Mouse (Mus musculus) T-helper 17 cell (primary cell): ENCODE results near the gene Pkd1.

ENCODE experiments used
- in situ Hi-C, 2 experiments: fragments of 300-600 bp; cut with MboI, MseI; formaldehyde crosslinking; loops; 1 replicate in 1 of 2; 2 replicates in 1 of 2; pipeline ENCODE4 v1.15.1; 2025; ENCODE audit warnings: high pct_unique_total_duplicates in 2 of 2

Pkd1 gene

GRCm38 (mm10) chr17:24565092-24565491, 15.5 kb downstream of the Pkd1 start:
- in situ Hi-C loops: no loop called here

GRCm38 (mm10) chr17:24565792-24566191, 16.2 kb downstream of the Pkd1 start:
- in situ Hi-C loops: no loop called here

DNA sequence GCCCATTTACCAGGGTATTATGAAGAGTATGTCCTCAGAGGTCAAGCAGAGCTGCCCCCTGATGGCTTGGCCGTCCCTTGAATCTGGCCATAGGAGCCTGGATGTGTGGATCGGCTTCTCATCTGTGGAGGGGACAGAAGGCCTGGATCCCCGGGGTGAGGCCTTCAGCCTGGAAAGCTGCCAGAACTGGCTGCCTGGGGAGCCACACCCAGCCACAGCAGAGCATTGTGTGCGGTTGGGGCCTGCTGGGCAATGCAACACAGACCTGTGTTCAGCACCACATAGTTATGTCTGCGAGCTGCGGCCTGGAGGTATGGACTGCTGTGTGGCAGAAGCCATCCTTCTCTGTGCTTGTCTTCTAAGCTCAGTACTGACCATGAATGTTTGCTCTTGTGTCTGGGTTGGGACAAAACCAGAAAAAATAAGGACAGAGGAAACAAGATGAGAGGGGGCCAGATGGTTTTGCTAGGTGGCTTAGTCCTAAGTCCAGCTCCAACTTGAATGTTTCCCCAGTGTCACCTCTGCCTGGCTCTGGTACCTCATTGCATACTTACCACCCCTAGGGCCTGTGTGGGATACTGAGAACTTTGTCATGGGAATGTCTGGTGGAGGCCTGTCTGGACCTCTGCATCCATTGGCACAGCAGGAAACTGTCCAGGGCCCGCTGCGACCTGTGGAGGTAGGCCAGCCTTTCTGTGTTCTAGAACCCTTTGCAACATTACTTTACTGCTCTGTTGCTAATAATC, 17.6 kb downstream of the Pkd1 start:
- in situ Hi-C loops: no loop called here

DNA sequence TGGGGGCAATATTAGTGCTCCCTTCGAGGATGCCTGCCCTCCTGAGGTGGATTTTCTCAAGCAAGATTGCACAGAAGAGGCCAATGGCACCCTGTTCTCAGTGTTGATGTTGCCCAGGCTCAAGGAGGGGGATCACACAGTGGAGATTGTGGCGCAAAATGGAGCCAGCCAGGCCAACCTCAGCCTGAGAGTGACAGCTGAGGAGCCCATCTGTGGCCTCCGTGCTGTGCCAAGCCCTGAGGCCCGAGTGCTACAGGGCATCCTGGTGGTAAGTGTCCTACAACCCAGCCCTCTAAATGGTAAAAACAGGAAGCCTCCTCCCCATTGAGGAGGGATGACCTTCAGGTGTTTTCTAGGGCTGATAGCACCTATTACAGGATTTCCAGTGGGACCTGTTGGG, 20.2 kb downstream of the Pkd1 start:
- in situ Hi-C loops: no loop called here

DNA sequence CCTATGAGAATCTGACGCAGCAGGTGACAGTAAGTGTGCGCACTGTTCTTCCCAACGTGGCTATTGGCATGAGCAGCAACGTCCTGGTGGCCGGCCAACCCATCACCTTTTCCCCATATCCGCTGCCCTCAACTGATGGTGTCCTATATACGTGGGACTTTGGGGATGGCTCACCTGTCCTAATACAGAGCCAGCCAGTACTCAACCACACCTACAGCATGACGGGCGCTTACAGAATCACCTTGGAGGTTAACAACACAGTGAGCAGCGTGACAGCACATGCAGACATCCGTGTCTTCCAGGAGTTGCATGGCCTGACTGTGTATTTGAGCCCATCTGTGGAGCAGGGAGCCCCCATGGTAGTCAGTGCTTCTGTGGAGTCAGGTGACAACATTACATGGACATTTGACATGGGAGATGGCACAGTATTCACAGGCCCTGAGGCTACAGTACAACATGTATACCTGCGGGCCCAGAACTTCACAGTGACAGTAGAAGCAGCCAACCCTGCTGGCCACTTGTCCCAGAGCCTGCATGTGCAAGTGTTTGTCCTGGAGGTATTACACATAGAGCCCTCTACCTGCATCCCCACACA, 23.1 kb downstream of the Pkd1 start:
- in situ Hi-C loops: no loop called here

- in situ Hi-C loops: no loop called here
Observed at GRCm38 (mm10) chr17:24573811-24574210, 24.2 kb downstream of the Pkd1 start.

DNA sequence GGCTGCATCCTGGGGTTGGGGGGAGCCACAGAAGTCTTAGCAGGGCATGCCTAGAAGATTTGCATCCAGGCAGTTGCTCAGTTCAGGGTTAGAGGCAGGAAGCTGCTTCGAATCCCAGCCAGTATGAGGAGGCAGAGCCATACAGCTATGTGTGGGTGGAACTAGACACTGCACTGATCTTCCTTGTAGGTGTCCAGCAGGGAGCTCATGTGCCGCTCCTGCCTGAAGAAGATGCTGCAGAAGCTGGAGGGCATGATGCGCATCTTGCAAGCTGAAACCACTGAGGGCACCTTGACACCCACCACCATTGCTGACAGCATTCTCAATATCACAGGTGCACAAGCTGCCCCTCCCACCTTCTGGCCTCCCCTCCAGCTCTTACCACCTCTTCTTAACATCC, 29.9 kb downstream of the Pkd1 start:
- in situ Hi-C loops: loop anchor here in 1 of 2 experiments (5.0 to 25.0 kb wide), 2 partner anchors 77 to 958 kb away; no protein-coding TSS in a partner anchor

- in situ Hi-C loops: loop anchor here (10.0 to 25.0 kb wide), 2 partner anchors 825 to 957 kb away; no protein-coding TSS in a partner anchor
Observed at GRCm38 (mm10) chr17:24580287-24580686, 30.7 kb downstream of the Pkd1 start.

DNA sequence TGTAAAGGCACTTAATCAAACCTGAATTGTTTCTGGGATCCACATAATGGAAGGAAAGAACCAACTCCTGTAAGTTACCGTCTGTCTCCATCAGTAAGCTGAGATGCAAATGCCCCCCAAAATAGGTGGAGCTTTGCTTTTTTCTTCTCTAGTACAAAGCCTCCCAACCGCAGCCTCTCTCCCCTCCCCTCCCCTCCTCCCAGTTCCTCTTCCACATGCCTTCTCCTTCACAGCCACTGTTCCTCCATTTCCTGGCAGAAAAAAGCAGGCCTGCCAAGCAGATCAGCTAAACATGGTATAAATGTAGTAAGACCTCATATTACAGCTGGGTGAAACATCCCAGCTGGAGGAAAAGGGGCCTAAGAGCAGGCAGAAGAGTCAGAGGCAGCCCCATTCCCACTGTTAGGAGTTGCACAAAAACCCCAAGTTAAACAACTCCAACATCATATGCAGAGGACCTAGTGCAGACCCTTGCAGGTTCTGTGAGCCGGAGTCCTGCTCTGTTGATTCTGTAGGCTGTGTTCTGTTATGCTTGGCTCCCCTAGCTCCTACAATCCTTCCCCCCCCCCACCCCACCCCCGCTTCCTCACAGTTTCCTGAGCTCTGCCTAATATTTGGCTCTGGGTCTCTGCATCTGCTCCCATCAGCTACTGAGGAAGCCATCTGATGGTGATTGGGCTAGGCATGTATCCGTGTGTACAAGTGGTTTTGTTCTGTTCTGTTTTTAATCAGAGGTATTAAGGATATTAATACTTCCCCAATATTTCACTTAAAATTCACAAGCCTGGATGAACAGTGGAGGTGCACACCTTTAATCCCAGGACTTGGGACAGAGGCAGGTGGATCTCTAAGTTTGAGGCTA, 34.2 kb downstream of the Pkd1 start:
- in situ Hi-C loops: loop anchor here (10.0 to 25.0 kb wide), 2 partner anchors 821 to 953 kb away; no protein-coding TSS in a partner anchor

- in situ Hi-C loops: loop anchor here (10.0 to 25.0 kb wide), 2 partner anchors 820 to 953 kb away; no protein-coding TSS in a partner anchor
Observed at GRCm38 (mm10) chr17:24584520-24584919, 34.9 kb downstream of the Pkd1 start.

- in situ Hi-C loops: loop anchor here (10.0 to 25.0 kb wide), 2 partner anchors 818 to 951 kb away; no protein-coding TSS in a partner anchor
Observed at GRCm38 (mm10) chr17:24586532-24586931, 36.9 kb downstream of the Pkd1 start.

GRCm38 (mm10) chr17:24590943-24591342, 41.3 kb downstream of the Pkd1 start:
- in situ Hi-C loops: loop anchor here in 1 of 2 experiments (25.0 kb wide), 1 partner anchor 946 kb away; no protein-coding TSS in a partner anchor

GRCm38 (mm10) chr17:24591695-24592094, 42.1 kb downstream of the Pkd1 start:
- in situ Hi-C loops: loop anchor here in 1 of 2 experiments (25.0 kb wide), 1 partner anchor 946 kb away; no protein-coding TSS in a partner anchor

GRCm38 (mm10) chr17:24593248-24593647, 43.6 kb downstream of the Pkd1 start:
- in situ Hi-C loops: loop anchor here in 1 of 2 experiments (25.0 kb wide), 1 partner anchor 944 kb away; no protein-coding TSS in a partner anchor

GRCm38 (mm10) chr17:24593992-24594890, 44.6 kb downstream of the Pkd1 start:
- in situ Hi-C loops: loop anchor here in 1 of 2 experiments (25.0 kb wide), 1 partner anchor 943 kb away; no protein-coding TSS in a partner anchor

DNA sequence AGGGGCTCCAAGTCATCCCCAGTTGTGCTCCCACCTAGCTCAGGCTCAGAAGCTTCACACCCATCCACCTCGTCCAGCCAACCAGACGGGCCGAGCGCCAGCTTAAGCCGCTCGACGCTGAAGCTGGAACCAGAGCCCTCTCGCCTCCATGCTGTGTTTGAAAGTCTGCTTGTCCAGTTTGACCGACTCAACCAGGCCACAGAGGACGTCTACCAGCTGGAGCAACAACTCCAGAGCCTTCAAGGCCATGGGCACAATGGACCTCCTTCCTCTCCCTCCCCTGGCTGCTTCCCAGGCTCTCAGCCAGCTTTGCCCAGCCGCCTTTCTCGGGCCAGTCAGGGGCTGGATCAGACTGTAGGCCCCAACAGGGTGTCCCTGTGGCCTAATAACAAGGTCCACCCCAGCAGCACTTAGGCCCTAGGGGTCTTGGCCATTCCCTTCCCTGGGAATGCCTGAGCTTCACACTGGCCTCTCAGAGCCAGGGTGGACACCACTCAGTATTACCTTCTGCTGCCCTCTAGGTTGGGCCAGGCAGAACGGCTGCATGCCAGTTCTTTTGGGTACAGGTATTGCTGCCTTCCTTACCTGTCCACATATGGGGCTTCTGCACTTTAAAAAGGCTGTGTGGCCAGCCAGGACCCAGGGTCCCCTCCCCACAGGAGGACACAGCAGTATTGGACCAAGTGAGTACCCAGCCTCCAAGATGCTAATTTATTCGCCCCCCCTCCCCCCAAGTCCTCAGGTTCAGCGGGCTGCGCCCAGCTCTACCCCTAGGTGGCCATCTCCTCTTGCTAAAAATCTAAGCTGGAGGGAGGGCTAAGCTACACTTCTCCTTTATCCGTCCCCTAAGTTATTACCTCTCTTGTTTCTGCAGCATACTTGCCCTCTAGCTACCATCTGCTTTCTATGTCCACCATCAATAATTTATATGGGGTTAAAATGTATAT, 45.8 kb downstream of the Pkd1 start:
- in situ Hi-C loops: loop anchor here in 1 of 2 experiments (25.0 kb wide), 1 partner anchor 942 kb away; no protein-coding TSS in a partner anchor

DNA sequence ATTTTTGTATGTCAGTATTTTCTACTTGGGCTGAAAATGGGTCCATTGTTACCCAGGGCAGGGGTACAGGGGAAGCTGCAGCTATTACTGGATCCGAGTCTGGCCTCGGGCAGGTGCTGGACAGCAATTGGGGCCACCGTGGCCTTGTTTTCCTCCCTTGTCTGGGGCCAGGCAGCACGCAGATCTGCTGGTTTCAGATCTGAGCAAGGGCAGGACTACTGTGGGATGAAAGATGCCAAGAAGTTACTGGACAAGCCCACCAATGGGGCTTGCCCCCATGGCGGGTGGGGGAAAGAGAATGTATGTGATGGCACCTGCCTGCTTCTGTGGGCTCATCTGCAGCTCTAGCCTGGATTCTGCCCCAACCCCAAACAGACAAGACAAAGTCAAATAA, 46.4 kb downstream of the Pkd1 start:
- in situ Hi-C loops: loop anchor here in 1 of 2 experiments (25.0 kb wide), 1 partner anchor 941 kb away; no protein-coding TSS in a partner anchor

DNA sequence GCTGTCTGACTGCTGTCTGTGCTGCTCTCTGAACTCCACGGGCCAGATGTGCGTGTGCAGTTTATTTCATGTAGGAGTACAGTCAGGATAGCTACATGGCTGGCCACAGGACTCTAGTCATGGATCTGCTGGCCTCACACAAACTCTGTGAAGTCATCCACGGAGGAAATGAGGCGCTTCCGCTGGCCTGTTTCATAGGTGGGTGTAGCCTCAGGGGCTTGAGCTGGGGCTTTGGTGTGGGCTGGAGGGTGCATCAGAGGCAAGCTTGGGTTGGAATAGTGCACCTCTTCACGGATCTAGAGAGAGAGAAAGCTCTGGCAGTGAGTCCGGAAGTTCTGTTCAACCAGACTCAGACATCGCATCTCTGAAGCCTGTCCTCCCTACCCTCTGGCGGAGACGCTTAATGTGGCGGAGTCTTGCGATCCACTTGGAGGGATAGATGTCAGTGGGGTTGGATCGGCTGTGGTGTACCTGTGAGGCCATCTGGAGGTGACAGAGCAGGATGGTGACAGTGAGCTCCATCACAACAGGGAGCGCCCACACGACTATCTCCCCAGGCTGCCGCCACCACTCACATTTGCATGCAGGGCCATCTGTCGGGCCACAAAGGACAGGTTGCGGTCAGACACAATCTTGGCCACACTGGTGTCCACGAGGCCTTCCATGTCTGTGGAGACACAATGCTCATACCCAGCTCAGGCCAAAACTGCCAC, 47.0 kb downstream of the Pkd1 start:
- in situ Hi-C loops: loop anchor here in 1 of 2 experiments (25.0 kb wide), 1 partner anchor 941 kb away; no protein-coding TSS in a partner anchor
